Mouse (Mus musculus): Measurements from ENCODE around the gene Dop1b.

Gene Dop1b

DNA sequence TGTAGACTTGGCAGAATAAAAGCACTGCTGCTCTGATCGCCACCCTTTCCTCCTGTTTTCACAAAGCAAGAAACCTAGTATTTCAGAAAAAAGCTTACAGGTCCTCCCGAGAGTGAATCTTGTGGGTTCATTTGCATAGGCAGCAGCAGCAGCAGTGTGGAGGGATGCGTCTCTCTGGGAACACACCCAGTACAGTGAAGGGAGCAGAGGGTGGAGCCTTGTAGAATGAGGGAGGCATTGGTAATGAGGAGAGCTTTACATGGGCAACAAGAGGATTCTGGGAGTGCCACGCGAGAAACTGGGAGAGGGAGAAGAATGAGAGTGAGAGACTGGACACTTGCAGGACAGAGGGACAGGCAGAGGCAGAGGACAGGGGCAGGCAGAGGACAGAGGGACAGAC lies 2.7 kb downstream of the Dop1b start:
- DNase-seq: peak; percentile 28

DNA sequence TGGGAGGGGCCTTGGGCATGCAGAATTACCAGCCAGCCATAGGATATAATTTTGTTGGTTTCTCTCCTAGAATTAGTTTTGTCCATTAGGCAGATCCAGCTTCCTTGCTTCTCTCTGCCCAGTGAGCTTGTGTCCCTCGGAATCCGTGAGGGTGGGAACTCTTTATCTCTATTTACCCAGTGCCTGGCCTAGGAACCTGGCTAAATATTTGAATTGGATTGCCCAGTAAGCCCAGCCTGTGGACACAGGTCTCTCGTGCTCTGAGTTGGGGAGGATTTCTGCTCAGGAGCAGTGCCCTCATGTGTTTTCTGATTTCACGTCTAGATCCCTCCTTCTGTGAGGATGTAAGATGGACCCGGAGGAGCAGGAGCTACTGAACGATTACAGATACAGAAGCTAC lies 4.1 kb downstream of the Dop1b start:
- DNase-seq: peak; percentile 22

DNA sequence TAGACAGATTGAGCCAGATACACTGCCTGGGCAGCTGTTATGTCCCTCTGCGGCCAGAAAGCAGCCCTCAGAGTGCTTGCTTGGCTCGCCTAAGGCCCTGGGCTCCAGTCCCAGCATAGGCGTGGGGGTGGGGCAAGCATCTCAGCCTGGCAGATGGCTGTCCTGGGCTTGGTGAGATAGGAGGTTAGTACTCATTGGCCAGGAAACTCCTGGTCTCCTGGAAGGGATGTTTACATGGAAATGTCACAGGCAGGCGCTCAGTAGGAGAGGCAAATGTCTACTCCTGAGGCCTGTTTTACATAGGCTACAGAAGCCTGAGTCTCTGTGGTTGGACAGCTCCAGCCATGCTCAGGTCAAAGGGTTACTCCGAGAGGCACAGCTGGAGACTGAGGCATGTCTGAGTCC lies 5.6 kb downstream of the Dop1b start:
- DNase-seq: peak; percentile 97

DNA sequence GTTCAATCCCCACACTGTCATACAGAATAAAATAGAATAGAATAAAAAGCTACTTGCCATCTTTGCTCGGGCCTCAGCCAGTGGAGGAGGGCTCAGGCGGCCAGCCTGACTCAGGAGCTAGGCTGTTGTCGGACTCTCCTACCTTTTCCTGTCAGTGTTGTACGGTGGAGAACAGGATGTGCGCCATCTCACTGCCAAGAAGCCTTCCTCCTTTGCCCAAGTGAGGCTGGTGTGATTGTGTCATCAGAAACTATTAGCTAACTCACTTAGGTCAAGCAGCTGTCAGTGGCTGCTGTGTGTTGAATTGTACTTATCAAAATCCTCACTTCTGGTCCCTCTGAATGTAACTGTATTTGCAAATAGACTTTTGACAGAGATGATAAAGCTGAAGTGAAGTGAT lies 10.1 kb downstream of the Dop1b start:
- DNase-seq: no peak

DNA sequence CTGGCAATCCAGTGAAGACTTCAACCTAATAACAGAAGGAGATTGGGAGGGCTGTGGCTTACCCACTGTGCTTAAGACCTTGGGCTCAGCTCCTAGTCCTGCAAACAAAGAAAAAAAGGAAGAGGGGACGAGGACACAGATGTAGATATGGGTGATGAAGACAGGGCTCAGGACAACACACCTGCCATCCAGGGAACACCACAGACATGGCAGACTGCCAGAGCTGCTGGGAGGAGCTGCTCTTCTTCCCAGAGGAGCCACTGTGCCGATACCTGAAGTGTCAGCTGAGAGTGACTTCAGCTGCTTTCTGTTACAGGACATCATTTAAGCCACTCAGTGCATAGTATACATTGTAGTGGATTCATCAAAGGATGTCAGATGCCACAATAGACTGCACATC lies 10.8 kb downstream of the Dop1b start:
- no peak for DNase-seq

DNA sequence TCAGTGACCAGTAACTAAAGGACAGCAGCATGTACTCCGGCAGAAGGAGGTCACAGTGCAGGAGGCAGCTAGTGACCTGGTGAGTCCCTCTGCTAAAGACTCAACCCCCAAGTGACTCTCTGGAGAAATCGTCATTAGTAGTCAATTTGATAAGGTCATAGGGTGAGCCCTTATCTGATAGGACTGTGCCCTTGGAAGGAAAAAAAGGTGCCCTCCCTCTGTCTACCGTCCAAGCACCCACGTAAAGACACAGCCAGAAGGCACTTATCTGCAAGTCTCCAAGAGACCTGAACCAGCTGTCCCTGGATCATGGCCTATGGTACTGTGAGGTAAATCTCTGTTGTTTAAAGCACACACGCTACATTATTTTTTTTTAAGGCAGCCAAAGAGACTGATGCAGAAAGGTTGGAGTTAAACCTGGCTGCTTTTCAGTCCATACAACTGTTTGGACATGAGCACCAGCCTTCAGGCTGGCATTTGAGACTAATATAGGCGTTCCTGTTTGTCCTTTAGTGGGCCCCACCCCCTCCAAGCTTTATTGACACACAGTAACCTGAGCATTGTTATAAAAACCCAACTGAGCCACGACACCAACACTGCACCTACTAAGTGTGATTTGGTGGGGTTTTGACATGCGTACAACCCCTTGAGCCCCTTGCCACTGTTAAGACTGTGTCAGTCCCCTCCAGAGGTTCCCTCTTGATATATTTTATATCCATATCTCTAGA lies 13.9 kb downstream of the Dop1b start:
- DNase-seq: no peak

DNA sequence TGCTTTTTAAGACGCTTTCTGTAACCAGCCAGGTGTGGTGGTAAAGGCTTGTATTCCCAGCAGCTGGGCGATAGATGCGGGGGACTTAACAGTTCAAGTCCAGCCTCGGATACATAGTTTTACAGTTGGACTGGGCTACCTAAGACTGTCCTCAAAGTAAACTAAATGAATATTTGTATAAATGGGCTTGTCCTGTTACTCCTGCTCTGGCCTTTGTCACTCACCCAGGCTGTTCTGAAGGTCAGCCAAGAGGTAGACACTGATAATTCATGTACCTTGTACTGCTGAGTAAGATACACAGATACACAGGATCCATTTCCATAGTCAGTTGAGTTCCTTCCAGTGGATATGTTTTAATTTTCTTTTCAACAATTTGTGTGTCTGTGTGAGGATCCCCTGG lies 14.5 kb downstream of the Dop1b start:
- no peak for DNase-seq

DNA sequence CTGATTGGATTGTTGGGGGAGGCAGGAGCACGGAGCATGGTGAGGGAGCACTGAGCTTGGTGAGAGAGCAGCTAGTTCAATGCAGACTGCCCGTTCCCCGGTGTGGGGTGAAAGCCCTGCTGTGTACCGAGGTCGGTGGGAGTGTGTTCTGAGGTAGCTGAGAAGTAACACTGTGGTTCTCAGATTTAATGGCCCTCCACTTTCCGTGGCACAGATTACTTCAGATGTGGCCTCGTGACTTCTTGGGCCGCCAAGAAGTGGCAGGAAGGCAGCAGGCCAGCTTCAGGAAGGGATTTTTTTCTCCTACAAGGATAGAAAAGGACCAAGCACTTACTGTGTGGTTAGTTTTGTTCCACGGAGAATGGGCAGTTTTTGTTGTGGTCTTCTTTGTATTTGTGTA lies 17.0 kb downstream of the Dop1b start:
- no peak for DNase-seq

DNA sequence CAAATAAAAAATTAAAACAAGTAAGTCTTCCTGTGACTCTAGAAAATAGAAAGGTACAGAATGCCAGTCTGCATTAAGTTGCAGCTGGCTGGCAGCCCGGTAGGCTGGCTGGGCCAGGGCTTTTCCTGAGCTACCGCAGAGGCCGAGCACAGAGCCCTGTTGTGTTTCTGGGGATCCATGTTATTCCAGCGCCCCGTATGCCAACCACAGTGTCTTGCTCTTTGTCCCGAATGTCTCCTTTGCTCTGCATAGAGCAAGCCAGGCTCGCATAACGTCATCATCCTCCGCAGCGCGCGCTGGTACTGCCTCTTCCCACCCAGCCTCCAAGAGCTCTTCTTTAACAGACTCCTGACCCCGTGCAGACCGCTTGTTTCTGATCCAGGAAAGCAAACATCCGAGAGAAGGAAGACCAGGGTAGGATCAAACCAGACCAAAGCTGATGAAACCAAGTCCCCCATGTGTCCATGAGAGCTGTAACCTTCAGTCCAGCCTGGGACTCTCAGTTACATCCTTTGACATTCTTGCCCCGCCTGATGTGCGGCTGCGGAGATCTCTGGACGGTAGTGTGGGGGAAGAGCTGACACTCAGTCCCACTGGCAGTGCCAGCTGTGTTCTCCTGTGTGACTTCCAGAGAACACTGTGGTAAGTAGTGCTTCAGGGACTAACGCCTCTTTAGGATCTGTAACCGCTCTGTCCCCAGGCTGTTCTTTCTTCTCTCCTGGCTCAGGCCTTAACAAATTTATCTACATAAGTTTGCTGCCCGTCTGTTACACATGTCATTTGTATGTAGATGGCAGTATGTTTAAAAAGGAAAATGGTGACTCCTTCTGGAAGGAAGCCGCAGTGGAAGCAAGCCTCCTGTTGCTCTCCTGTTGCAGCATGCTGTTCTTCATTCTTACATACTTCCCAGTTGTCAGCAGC lies 18.4 kb downstream of the Dop1b start:
- DNase-seq: peak; percentile 67

DNA sequence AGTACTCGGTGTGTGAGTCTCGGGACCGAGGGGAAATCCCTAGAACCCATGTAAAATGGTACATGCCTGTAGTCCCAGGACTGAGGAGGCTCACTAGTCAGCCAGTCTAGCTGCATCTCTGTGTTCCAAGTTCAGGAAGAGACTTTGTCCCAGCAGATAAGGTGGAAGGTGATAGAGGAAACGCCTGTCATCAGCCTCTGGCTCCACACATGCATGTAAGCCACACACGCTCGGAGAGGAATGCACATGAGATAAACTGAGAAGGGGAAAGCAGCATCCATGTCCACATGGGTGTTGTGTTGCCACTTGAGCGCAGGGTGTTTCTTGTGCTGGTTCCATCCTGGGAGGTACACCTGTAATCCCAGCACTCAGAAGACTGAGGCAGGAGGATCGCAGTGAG lies 19.6 kb downstream of the Dop1b start:
- no peak for DNase-seq

DNA sequence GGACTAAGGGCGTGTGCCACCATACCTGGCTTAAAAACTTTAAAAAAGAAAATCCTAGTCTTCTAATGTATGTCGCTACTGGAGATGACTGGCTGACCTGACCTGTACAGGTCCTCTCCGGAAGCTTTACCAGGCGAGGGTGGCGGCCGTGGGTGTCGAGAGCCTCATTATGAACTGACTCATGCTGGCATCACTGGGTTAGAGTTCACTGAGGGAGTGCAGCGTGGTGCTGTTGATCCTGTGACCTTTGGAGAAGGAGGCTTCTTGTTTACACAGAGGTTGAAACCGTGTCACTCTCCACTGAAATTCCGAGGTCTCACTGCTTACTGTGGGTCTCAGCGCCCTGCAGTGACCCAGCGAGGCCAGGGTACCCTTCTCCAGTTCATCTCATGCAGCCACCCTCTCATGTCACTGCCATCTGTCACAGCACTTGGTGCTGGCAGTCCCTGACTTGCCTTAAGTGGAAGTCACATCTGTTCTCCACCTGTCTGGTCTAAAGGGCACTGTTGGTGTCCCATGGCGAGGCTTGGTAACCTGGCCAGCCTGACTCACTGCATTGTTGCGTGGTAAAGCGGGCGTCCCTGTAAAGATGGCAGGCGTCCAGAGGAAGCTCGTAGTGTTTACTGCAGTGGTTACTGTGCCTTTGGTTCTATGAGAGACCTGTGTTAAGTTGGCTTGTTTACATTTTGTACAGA lies 21.3 kb downstream of the Dop1b start:
- DNase-seq: no peak

DNA sequence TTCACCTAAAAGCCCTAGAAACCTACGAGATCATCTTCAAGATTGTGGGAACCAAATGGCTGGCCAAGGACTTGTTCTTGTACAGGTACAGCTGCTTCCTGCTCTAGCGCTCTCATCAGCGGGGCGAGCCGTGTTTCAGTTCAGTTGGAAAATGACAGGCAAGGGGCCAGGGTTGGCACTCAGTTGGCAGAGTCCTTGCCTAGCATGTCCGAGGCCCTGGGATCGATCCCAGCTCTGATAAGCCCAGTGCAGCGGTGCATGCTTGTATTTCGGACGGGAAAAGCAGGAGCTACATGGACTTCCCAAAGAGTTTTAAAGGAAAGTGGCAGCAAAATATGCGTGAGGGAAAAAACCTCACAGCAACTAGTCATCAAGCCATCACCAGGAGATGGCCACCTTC lies 27.5 kb downstream of the Dop1b start:
- DNase-seq: no peak

DNA sequence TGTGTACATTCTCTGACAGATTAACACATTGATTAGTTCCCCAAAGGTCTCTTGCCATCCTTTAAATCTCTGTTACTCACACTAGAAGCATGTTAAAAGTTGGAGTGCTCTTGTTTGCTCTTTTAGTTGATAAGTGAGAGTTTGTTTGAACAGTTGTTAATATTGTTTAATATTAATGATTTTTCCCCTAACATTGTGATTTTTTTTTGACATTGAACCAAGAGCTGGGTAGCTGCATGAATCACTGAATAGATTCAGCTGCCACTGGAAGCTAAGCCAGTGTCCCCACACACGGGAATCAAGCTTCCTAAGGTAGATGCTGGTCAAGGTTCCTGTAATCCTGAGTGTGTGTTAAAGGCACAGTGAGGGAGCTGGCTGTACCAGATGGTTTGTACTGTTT lies 31.2 kb downstream of the Dop1b start:
- DNase-seq: no peak

DNA sequence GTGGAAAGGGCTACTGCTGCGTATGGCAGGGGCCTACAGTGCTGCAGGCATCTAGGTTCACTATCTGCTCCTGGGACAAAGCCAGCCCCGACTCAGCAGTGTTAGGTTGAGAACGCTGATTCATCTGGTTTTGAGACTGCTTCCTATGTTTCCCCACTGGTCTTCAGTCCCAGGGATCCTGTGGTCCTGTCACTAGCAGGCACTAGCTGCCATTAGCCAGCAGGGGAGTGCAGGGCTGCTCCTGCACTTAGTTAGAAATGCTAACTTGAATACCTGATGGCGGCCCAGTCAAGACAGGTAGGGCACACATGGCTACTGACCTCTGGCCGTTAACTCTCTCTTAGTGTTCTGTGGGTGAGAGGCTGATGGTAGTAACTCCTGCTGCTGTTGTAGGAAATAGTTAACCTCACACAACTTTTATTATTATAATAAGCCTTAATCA lies 32.4 kb downstream of the Dop1b start:
- DNase-seq: no peak

DNA sequence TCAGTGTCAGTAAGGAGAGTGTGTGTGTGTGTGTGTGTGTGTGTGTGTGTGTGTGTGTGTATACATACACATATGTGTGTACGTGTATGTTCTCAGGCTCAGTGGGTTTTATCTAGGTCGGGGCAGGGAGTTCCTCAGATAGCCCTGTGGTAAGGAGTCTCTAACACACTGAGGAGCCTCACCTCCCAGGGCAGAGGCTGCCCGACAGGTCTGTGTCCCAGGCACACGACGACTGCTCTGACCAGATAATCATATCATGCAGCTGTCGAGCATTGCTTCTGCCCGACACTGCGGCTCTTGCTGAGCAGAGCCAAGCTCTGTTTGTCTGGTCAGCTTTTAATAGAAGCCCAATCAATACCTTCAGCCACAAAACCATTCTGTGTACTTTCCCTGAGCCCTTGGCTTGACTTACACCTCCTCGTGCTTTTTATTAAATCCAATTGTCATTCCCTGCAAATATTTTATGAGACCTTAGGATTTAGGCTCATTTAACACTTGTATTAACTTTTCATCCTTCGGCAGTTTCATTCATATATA lies 33.2 kb downstream of the Dop1b start:
- DNase-seq: no peak

DNA sequence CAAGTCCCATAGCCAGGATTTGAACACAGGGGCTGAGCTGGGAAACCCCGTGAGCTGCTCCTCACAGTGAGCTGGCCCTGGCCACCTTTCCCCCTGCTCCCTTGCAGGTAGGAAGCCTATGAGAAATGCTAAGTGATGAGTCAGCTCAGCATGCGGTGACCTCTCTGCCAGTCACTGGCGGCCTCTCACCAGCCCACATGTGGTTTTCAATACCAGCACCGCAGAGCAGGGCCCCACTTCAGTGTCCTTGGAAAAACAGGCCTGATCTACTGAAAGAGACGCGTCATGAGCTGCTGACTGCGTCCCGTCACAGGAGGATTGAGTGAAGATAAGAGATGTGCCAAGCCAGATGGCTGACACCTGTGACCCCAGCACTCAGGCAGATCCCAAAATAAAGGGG lies 34.7 kb downstream of the Dop1b start:
- DNase-seq: no peak

DNA sequence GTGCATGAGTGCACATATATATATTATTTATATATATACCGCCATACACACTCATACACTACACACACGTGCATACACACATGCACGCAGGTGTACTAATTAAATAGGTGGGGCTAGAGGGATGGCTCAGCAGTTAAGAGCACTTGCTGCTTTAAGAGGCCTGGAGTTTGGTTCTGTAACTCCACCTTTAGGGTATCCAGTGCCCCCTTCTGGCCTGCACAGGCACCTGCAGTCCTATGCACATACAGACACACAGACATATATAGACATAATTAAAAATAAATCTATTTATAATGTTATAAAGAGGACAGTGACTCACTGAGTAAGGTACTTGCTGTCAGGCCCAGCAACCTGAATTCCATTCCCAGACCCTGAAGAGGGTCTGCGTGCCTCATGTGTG lies 35.3 kb downstream of the Dop1b start:
- no peak for DNase-seq

DNA sequence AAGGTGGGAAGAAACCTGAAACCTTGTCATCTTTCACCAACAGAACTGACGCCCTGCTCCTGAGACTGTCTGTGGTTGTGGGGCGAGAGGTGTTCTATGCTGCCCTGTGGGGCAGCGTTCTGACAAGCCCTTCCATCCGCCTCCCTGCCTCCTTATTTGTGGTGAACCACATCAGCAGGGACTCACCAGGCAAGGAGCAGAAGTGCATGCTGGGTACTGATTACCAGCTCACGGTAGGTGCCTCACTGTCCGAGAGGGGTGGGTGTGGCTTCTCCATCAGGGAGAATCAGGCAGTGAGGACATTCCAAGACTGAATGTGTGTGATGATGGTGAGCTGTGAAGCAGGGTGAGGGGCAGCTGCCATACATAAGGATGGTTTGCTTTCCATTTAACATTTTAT lies 35.7 kb downstream of the Dop1b start:
- no peak for DNase-seq

DNA sequence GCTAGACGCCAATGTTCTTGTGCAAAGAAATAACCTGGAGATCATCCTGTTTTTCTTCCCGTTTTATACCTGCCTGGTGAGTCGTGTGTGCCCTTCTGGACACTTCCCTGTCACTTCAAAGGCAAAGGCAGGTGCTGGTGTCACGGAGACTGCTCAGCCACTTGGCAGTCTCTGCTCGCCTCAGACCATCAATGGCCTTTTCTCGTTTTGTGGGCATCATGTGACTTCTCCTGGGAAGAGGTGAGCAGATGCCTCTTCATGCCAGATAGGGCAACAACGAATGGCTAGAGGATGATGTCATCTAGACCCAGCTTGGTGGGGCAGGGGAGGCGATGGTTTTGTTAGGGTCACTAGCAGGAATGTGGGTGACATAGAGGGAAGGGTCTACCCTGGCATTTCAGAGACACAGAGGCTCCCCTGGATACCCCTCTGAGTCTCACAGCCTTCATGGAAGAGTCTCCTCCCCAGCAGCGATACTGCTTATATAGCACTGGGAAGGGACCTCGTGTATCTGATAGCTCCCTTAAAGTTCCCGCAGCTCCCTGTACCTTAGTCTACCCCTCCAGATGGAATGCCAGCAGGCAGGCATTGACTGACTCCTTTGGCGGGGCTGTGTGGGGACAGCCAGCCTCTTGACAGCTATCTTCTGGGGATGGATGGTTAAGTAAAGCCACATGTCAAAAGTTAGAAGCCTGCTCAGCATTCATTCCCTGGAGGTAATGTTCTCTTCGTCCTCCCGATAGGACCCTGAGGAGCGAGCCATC lies 37.6 kb downstream of the Dop1b start:
- DNase-seq: no peak

DNA sequence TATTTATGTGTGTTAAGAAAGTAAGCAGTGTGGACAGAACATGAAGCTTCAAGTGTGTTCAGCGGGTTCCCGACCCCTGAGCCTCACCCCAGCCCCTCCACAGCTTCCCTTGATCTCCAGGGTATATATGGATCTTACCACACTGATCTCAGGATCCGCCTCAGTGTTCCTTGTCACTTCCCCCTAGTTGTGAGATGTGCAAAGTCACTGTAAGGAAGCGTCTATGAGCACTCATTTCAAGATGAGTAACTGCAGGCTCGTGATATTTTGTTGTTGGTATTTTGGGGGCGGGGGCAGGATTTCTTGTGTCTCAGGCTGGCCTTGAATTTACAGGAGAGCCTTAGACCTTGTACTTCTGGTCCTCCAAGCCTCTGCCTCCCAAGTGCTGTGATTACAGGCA lies 38.8 kb downstream of the Dop1b start:
- DNase-seq: no peak

DNA sequence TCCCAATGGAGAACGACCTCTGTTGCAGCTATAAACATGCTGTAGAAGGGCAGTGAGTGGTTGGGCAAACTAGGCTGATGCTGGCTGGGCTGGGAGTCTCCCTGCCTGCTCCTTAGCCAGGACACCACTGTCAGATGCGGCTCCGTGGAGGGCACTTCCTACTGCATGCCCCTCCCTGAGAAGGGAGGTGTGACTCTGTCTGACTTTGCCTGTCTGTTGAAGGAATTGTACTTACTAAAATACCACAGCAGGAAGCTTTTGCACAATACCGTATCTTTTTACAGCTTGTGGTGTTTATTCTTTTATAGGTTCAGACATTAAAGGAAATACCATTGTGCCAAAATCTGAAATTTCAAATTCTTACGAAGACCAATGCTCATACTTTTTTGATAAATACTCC lies 40.1 kb downstream of the Dop1b start:
- DNase-seq: no peak

DNA sequence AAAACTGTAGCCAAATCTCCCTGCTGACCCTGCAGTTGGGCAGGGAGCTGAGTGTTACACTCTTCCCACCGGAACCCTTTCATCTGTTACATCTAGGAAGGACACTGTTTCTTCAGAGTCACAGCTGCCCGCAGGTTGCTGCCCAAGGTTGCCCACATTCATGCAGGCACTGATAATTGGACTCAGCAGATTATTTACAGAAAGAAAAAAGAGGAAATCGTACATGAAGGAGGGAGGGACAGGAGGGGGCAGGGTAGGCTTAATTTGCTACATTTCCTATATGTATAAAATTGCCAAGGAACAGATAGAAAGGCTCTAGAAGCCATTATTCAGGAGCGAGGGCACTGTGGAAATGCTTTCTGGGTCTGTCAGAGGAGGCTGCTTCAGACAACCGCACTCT lies 44.9 kb downstream of the Dop1b start:
- DNase-seq: no peak

DNA sequence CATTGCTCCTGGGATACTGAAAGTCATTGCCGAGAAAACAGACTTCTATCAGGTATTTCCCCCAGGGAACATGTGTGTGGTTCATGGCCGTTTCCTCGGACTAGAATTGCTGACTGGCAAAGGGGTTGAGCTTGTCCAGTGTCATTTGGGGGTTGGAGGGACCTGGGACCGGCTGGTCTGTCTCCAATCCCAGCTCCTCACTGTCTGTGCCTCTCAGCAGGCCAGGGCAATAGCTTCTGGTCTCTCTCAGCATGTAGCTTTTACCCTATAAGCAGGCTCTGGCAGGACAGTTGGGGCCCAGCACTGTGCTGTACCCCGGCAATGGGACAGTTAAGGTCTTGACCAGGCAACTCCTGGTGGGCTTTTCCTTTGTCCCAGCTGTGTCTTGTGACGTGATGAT lies 51.7 kb downstream of the Dop1b start:
- peak; percentile 62 for DNase-seq
